Mouse (Mus musculus) testis, adult 2 months (tissue): ENCODE measurements around the gene Tex45. TPM values are rescaled to one million over a fixed set of nuclear protein-coding genes. Genes with fewer than 3 reads are reported as not detected.

ENCODE experiments used
- H3K27ac ChIP-seq: fragments of 200-500 bp; 2 replicates; pipeline ENCODE4 v1.5.1; 2012; ENCODE audit warnings: low read depth, low read length; ENCODE audit not compliant: control insufficient read depth, insufficient read depth
- H3K27me3 ChIP-seq: fragments of 200-500 bp; 2 replicates; pipeline ENCODE4 v1.6.1; 2012; ENCODE audit warnings: mild to moderate bottlenecking, low read length, moderate library complexity; ENCODE audit not compliant: control insufficient read depth, insufficient read depth
- H3K36me3 ChIP-seq: fragments of 200-500 bp; 2 replicates; pipeline ENCODE4 v1.6.1; 2012; ENCODE audit warnings: mild to moderate bottlenecking, low read length; ENCODE audit not compliant: control insufficient read depth, insufficient read depth
- H3K4me1 ChIP-seq: fragments of 200-500 bp; 2 replicates; pipeline ENCODE4 v1.6.1; 2012; ENCODE audit warnings: low read length; ENCODE audit not compliant: control insufficient read depth, insufficient read depth
- H3K4me3 ChIP-seq: fragments of 200-500 bp; 2 replicates; pipeline ENCODE4 v1.5.1; 2012; ENCODE audit warnings: low read depth, mild to moderate bottlenecking, low read length, moderate library complexity, mixed read lengths; ENCODE audit not compliant: control insufficient read depth
- CTCF ChIP-seq: fragments of 200-500 bp; IDR thresholded peaks from 2 replicates; pipeline ENCODE4 v1.5.1; 2012; ENCODE audit warnings: low read depth, mild to moderate bottlenecking, inconsistent platforms, low read length, moderate library complexity; ENCODE audit not compliant: control insufficient read depth, insufficient read depth, insufficient replicate concordance
- POLR2A ChIP-seq: fragments of 200-500 bp; IDR thresholded peaks from 2 replicates; pipeline ENCODE4 v1.6.1; 2012; ENCODE audit warnings: low read depth, mild to moderate bottlenecking, inconsistent platforms, low read length, moderate library complexity; ENCODE audit not compliant: control insufficient read depth
- polyA plus RNA-seq: library from polyadenylated mRNA; depleted of rRNA; stranded (reverse); fragments of >200 nt; gene quantifications from 2 replicates; pipeline ENCODE4 v1.2.3, GENCODE M21; 2012; rRNA removed

The Tex45 gene
- polyA plus RNA-seq, 1 experiment, result 72.2 TPM

DNA sequence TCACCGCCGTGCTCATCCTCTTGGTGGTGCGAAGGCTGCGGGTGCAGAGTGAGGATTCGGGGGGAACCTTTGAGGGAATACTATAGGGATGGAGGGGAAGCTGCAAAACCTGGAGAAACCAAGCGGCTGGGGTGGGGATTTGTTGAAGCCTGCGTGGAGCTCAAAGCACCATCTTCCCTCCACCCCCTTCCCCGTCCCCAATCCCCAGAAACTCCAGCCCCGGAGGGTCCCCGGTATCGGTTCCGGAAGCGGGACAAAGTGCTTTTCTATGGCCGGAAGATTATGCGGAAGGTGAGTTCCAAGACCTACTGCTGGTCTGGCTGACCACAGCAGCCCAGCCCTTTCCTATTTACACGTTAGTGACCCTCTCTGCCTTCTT lies 46.4 kb downstream of the Tex45 start:
- no peak overlapping the region for H3K27ac ChIP-seq
- TF ChIP-seq POLR2A (no peak), CTCF (no peak)
- no peaks in the 10 kb centered on the region for H3K36me3 ChIP-seq
- H3K4me3 ChIP-seq, result peak overlapping the region; percentile 84
- H3K27me3 ChIP-seq, result no peaks in the 10 kb centered on the region; the same call in none of the 2 replicates
- peaks cover 18% of the 10 kb centered on the region for H3K4me1 ChIP-seq

DNA sequence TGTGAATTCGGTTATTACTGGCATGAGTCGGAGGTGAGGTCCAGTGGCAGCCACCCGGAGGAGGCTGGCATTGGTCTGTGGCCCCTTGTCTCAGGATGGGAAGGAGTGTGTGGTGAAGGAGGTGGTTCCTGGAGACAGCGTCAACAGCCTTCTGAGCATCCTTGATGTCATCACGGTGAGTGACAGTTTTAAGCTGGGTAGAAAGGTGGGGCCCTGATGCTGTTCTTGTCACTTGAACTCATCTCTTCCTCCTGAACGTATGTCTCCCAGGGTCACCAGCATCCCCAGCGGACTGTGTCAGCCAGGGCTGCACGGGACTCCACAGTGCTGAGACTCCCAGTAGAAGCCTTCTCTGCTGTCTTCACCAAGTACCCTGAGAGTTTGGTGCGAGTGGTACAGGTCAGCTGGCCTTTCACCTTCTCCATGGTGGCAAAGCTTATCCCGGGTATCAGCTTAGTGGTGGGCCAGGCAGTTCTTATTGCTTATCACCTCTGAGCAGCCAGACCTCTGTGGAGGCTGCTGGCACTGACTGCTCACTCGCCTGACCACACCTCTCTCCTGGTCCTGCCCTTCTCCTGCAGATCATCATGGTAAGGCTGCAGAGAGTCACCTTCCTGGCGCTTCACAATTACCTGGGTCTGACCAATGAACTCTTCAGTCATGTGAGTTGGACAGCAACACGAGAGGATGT lies 51.5 kb downstream of the Tex45 start:
- Histone ChIP-seq H3K27ac (no peak overlapping the region), H3K4me1 (no peaks in the 10 kb centered on the region), H3K27me3 (no peaks in the 10 kb centered on the region), H3K36me3 (no peaks in the 10 kb centered on the region), H3K4me3 (no peak overlapping the region)
- no peak for TF ChIP-seq CTCF
- no peak for TF ChIP-seq POLR2A

GRCm38 (mm10) chr8:3530816-3531215 lies 60.2 kb downstream of the Tex45 start:
- TF ChIP-seq CTCF (no peak), POLR2A (no peak)

GRCm38 (mm10) chr8:3531936-3532335 lies 61.3 kb downstream of the Tex45 start:
- Histone ChIP-seq H3K36me3 (no peaks in the 10 kb centered on the region), H3K27me3 (no peaks in the 10 kb centered on the region), H3K4me1 (peaks cover 2% of the 10 kb centered on the region), H3K27ac (no peak overlapping the region), H3K4me3 (no peak overlapping the region)
- TF ChIP-seq POLR2A (no peak), CTCF (no peak)

More at GRCm38 (mm10) chr8:3530816-3531215, 60.2 kb downstream of the Tex45 start:
- no peaks in the 10 kb centered on the region for H3K36me3 ChIP-seq
- no peaks in the 10 kb centered on the region; the same call in 1 of the 2 replicates for H3K4me1 ChIP-seq
- no peak overlapping the region for H3K4me3 ChIP-seq
- H3K27me3 ChIP-seq, result no peaks in the 10 kb centered on the region
- no peak overlapping the region for H3K27ac ChIP-seq

DNA sequence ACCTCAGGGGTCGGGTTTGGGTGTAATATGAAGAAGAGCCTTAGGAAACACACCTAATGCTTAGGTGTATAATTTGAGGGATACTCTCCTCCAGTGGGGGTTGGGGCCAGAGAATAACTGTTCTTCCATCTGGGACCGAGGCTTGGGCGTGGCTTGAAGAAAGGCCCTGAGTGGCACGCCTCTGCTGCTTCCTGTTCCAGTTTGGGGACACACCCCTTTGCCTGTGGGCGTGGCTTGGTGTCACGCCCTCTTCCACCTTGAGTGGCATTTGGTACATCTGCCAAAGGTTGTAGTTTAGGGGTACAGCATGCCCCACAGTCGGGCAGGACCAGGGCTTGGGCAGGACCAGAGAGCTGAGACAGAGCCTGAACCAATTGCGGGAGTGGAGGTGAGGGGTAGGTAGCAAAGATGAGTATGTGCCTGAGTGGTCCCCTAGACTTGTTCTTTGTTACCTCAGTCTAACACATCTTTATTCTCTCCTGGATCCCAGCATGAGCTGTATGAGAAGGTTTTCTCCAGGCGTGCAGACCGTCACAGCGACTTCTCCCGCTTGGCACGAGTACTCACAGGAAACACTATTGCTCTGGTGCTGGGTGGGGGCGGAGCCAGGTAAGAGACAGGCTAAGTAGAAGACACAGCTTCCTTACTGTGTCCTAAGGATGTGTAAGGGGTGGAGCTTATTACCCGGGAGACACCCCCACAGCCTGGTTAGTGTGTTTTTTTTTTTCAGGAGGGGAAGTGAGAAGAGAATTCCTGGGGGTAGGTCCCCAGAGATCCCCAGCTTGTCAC lies 65.6 kb downstream of the Tex45 start:
- Histone ChIP-seq H3K36me3 (no peaks in the 10 kb centered on the region), H3K27me3 (no peaks in the 10 kb centered on the region), H3K4me3 (no peak overlapping the region), H3K27ac (no peak overlapping the region), H3K4me1 (peaks cover 2% of the 10 kb centered on the region)
- TF ChIP-seq POLR2A (no peak), CTCF (no peak)

Other genes with a start within 250 kb of the Tex45 start
- gene Insr, start 191.2 kb upstream of the Tex45 start, polyA plus RNA-seq, result 5.2 and 5.8 TPM in 2 replicates
- 0.13 and 0.46 TPM in 2 replicates for gene A430078G23Rik, start 117.4 kb upstream of the Tex45 start, polyA plus RNA-seq
- 6.7 and 8.2 TPM in 2 replicates for gene Arhgef18, start 77.9 kb upstream of the Tex45 start, polyA plus RNA-seq
- 47.9 and 51.1 TPM in 2 replicates for gene Pex11g, start 3.2 kb upstream of the Tex45 start, polyA plus RNA-seq
- gene Zfp358, start 22.3 kb downstream of the Tex45 start, polyA plus RNA-seq, result 3.8 and 3.9 TPM in 2 replicates
- gene Mcoln1, start 29.6 kb downstream of the Tex45 start, polyA plus RNA-seq, result 39.7 and 46.5 TPM in 2 replicates
- gene Pnpla6, start 44.5 kb downstream of the Tex45 start, polyA plus RNA-seq, result 12.4 and 17.8 TPM in 2 replicates
- 0.14 TPM in 1 of 2 replicates, not detected in the other for gene C330021F23Rik, start 97.1 kb downstream of the Tex45 start, polyA plus RNA-seq
- gene Camsap3, start 116.4 kb downstream of the Tex45 start, polyA plus RNA-seq, result 28.7 and 34.4 TPM in 2 replicates
- 58.6 and 65.9 TPM in 2 replicates for gene Xab2, start 150.5 kb downstream of the Tex45 start, polyA plus RNA-seq
- 23.6 and 31.5 TPM in 2 replicates for gene Pet100, start 150.7 kb downstream of the Tex45 start, polyA plus RNA-seq
- not detected in 2 replicates for gene Pcp2, start 154.7 kb downstream of the Tex45 start, polyA plus RNA-seq
- 81.4 and 134 TPM in 2 replicates for gene Stxbp2, start 160.1 kb downstream of the Tex45 start, polyA plus RNA-seq
- gene Retn, start 184.9 kb downstream of the Tex45 start, polyA plus RNA-seq, result 3.7 and 6.3 TPM in 2 replicates
- gene Mcemp1, start 194.9 kb downstream of the Tex45 start, polyA plus RNA-seq, result 0.06 and 0.44 TPM in 2 replicates
- 0.45 and 0.59 TPM in 2 replicates for gene Fcor, start 201.5 kb downstream of the Tex45 start, polyA plus RNA-seq
- gene Trappc5, start 205.4 kb downstream of the Tex45 start, polyA plus RNA-seq, result 13.6 TPM in 2 replicates
- 0.12 and 0.23 TPM in 2 replicates for gene Fcer2a, start 223.3 kb downstream of the Tex45 start, polyA plus RNA-seq
- gene Clec4g, start 249.8 kb downstream of the Tex45 start, polyA plus RNA-seq, result 17.6 and 42.1 TPM in 2 replicates